Mouse (Mus musculus) embryo, embryonic 10.5 days (tissue): Measurements from ENCODE around the gene C330007P06Rik.

Source experiments
- DNase-seq: peaks from one replicate; pipeline ENCODE4 v3.0.0-alpha.2; 2015; ENCODE audit warnings: low spot score

Gene C330007P06Rik

GRCm38 (mm10) chrX:36837069-36837676 lies 36.7 kb downstream of the C330007P06Rik start:
- no peak for DNase-seq

- DNase-seq = peak; percentile 81
These were observed 40.4 kb downstream of the C330007P06Rik start for GRCm38 (mm10) chrX:36833397-36834084.

DNA sequence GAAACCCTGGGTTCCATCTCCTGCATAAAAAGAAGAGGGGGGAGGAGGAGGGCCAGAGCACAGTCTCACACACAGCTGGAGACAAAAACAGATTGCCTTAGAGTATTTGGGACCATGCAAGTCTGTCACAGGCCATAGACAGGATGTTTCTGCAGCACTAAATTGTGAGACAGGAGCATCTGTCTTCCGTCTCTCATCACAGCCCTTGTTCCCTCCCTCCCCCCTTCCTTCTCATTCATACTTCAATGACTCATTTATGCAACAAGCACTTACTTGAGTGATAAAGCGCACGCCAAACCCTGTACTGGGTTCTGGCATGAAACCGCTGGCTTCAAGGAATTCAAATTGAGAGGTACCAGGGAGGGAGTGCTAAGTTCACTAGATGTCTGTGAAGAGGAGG lies 42.3 kb downstream of the C330007P06Rik start:
- DNase-seq = no peak

GRCm38 (mm10) chrX:36830271-36830670 lies 43.6 kb downstream of the C330007P06Rik start:
- DNase-seq = peak; percentile 44

- no peak for DNase-seq
These were observed 47.0 kb downstream of the C330007P06Rik start for GRCm38 (mm10) chrX:36826873-36827272.

- no peak for DNase-seq
These were observed 48.9 kb downstream of the C330007P06Rik start for GRCm38 (mm10) chrX:36825032-36825431.

DNA sequence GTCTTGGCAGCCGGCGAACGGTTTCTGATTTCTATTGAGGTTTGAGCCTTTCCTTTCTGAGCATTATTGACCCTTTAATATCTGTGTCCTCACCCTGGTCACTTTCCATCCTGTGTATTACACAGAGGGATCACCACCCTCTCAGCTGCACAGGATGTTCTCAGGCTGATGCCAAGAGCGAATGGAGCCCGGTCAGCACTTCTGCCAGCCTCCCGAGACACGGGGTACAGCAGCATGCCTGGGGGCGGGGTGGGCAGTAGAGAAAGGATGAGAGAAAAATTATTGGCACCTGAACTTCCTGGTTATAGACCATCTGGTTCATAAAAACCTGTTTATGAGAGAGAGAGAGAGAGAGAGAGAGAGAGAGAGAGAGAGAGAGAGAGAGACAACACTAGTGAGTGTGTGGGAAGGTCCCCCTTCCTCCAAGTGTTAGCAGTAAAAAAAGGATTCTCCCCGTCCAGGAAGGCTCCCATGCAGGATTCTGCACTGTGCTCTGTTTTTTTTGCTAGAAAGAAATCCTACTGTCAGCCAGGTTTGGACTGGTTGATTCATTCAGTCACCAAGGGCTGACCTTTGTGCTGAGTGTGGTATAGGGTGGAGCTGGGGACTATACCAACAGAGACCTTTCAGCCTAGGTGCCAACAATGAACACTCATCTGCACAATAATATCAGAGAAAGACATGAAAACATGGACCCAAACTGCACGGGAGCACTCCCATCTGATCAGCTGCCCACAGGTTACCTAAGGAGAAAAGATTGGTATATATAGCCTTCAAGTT lies 49.8 kb downstream of the C330007P06Rik start:
- no peak for DNase-seq

- DNase-seq = peak; percentile 81
These were observed 53.7 kb downstream of the C330007P06Rik start for GRCm38 (mm10) chrX:36820201-36820600.

DNA sequence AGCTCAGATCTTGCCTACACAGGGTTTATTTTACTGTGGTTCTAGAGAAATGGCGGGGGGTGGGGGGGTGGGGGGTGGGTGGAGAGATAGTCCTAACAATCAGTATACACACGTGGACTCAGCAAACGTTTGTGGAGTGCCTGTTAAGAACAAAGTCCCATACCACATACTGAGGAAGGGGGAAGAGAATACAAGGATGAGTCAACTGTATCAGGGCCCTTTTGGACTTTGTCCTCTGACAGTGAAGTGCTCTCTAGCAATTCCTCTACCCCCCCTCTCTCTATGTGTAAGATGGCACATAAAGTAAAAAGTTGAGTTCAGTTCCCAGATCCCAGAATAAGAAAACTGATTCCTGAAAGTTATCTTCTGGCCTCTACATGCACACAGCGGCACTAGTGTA lies 54.3 kb downstream of the C330007P06Rik start:
- DNase-seq = no peak

DNA sequence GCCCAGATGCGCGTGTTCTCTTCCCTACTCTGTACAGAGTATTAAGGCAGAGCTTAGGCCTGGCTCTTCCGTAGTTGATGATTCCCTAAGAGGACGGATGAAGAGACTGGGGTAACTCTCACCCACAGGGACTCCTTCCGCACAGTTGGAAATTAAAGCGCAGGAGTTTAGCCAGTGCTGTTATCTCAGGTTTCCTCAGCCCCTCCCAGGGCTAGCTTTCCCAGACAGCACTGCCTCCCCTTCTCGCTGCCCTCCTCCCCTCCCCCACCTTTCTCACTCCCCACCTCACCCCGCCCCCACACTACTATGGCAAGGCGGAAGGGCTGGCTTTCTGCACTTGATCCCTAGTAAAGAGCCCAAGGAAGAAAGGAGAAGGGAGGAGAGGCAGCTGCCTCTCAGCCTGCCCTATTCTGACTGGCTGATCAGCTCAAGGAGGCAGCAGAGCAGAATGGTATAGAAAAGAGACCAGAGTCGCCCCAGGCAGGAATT lies 56.9 kb downstream of the C330007P06Rik start:
- peak; percentile 85 for DNase-seq

GRCm38 (mm10) chrX:36816368-36816899 lies 57.5 kb downstream of the C330007P06Rik start:
- DNase-seq = no peak

GRCm38 (mm10) chrX:36815439-36815838 lies 58.5 kb downstream of the C330007P06Rik start:
- DNase-seq = no peak

GRCm38 (mm10) chrX:36815022-36815421 lies 58.9 kb downstream of the C330007P06Rik start:
- DNase-seq = no peak

DNA sequence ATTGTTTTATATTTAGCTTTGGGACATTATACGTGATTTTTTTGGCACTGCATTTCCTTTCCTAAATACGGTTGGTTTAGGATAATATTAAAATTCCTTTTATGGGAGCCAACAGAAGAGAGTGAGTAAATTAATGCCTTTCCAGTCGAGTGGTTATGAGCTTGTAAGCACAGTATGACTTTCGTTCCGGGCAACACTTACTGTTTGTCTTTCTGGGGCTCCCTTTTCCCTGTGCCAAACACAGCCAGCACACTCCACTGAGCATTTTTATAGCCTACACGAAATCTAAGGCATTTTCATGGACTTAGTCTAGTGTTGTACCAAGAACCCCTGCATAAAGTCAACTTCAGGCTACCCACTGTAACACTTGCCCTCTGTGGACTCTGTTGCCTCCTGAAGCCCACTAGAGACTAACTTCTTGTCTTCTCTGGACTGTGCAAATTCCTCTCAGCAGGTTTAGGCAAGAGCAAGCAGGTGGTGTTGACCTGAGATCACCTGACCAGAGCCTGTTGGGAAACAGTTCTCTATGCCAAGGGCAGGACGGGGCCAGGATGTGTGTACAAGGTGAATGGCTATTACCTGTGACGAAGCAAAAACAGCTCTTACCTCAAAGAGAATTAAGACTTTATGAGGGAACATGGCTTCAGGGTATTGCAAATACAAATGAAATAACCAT lies 59.6 kb downstream of the C330007P06Rik start:
- no peak for DNase-seq

GRCm38 (mm10) chrX:36811377-36811776 lies 62.5 kb downstream of the C330007P06Rik start:
- DNase-seq = peak; percentile 48

GRCm38 (mm10) chrX:36808318-36808683 lies 65.6 kb downstream of the C330007P06Rik start:
- DNase-seq = no peak

DNA sequence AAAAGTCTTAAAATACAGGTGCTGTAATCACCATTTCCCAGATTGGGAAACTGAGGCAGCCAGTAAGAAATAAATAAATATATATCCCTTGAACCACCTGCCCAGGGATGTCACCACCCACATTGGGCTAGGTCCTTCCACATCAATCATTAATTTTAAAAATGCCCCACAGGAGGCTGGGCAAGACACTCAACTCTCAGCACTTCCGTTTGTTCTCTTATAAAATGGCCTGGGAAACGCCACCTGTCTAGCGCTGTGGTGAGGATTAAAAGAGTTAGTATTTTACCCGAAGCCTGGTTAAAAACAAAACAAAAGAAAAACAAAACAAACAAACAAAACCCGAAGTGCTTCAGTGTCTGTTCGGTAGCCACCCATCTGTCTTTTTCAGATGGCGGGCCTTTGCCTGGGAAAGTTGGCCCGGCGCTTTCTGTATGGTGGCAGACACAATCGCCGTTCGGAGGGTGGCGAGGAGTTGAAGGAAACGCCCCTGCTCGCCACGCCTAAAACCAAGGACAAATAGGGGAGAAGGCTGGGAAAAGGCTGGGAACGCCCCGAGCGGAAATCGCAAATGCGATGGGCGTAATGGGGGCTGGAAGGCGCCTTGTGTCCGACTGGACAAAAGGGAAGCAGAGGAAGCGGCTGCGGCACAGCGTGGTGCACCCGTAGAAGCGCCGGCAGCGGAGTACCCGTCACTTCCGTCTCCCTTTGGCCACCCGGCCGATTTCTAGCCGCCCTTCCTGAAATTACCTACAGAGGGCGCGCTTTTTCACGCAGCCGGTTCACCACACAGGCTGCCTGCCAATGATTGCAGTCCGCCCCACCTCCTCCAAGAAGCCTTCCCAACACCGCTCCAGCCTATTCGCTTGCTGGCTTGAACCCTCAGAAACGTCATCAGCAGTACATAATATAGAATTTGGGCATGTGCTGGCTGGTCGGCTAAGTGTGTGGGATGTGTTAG lies 66.3 kb downstream of the C330007P06Rik start:
- peak; percentile 86 for DNase-seq

- DNase-seq = no peak
These were observed 68.3 kb downstream of the C330007P06Rik start for GRCm38 (mm10) chrX:36805466-36806235.

- DNase-seq = no peak
These were observed 69.7 kb downstream of the C330007P06Rik start for GRCm38 (mm10) chrX:36804196-36804595.

GRCm38 (mm10) chrX:36803189-36803588 lies 70.7 kb downstream of the C330007P06Rik start:
- DNase-seq = no peak
